Comparison of ENCODE assay signal across 8 mouse cellular contexts in genomic region chr10:110921890-110922289, GRCm38 (mm10). TPM values are rescaled to one million over a fixed set of nuclear protein-coding genes. Genes with fewer than 3 reads are reported as not detected.
DNase-seq lines count a peak whose midpoint lies in the region; ATAC-seq lines count a peak whose summit lies in the region.

No protein-coding gene starts in this region.

- peak overlapping the region; percentile 13; the same call in 1 of the 2 replicates for H3K9ac ChIP-seq in kidney, embryonic 16.5 days (replicated peaks; ENCODE audit: low read length)
- H3K9ac ChIP-seq in forebrain, embryonic 11.5 days (ENCODE audit: low read length) = no peak overlapping the region
- H3K9ac ChIP-seq in neural tube, embryonic 13.5 days = 0 out of 2 replicates have a peak overlapping the region, but pooled peaks have one; percentile 18

- peaks cover 51% of the 10 kb centered on the region for H3K4me1 ChIP-seq in kidney, embryonic 16.5 days (ENCODE audit: insufficient read depth, low read length)
- H3K4me1 ChIP-seq in forebrain, embryonic 11.5 days (replicated peaks; ENCODE audit: control insufficient read depth, insufficient read depth, low read length) = peaks cover 11% of the 10 kb centered on the region; the same call in 1 of the 2 replicates
- H3K4me1 ChIP-seq in limb, embryonic 10.5 days = peaks cover 41% of the 10 kb centered on the region
- peaks cover 63% of the 10 kb centered on the region for H3K4me1 ChIP-seq in neural tube, embryonic 13.5 days (replicated peaks)

- ATAC-seq in kidney, embryonic 16.5 days (ENCODE audit: low FRiP score, low TSS enrichment) = no peak
- no peak for ATAC-seq in forebrain, embryonic 11.5 days (replicated peaks; ENCODE audit: low FRiP score)
- ATAC-seq in neural tube, embryonic 13.5 days (ENCODE audit: low read depth) = no peak

- DNase-seq in kidney, postnatal 36 days = no peak
- DNase-seq in forebrain, embryonic 11.5 days (ENCODE audit: low spot score) = no peak
- DNase-seq in limb, embryonic 10.5 days (ENCODE audit: low spot score) = no peak
- DNase-seq in adrenal gland, postnatal 10 days = no peak
- DNase-seq in frontal cortex, adult 2 months (ENCODE audit: extremely low spot score in 1 of 2, low spot score in 1 of 2) = no peak
- DNase-seq in Muller cell, postnatal 12 days (ENCODE audit: inconsistent ontology term) = no peak

- H3K27ac ChIP-seq in kidney, embryonic 16.5 days (ENCODE audit: low read length) = no peak overlapping the region
- H3K27ac ChIP-seq in forebrain, embryonic 11.5 days (ENCODE audit: low read depth, low read length) = no peak overlapping the region
- no peak overlapping the region for H3K27ac ChIP-seq in limb, embryonic 10.5 days
- no peak overlapping the region for H3K27ac ChIP-seq in neural tube, embryonic 13.5 days (replicated peaks)

- H3K27me3 ChIP-seq in kidney, embryonic 16.5 days (ENCODE audit: insufficient read depth, low read length) = no peaks in the 10 kb centered on the region
- H3K27me3 ChIP-seq in forebrain, embryonic 11.5 days (ENCODE audit: control insufficient read depth, insufficient read depth, low read length) = no peaks in the 10 kb centered on the region
- no peaks in the 10 kb centered on the region for H3K27me3 ChIP-seq in limb, embryonic 10.5 days (ENCODE audit: low read depth, poor library complexity, severe bottlenecking)
- no peaks in the 10 kb centered on the region for H3K27me3 ChIP-seq in neural tube, embryonic 13.5 days

- H3K36me3 ChIP-seq in kidney, embryonic 16.5 days (ENCODE audit: insufficient read depth, low read length) = no peaks in the 10 kb centered on the region
- no peaks in the 10 kb centered on the region for H3K36me3 ChIP-seq in forebrain, embryonic 11.5 days (ENCODE audit: control insufficient read depth, insufficient read depth, low read length)
- peaks cover 7% of the 10 kb centered on the region for H3K36me3 ChIP-seq in limb, embryonic 10.5 days
- H3K36me3 ChIP-seq in neural tube, embryonic 13.5 days = no peaks in the 10 kb centered on the region

- H3K4me3 ChIP-seq in kidney, embryonic 16.5 days (ENCODE audit: low read length) = peak overlapping the region; percentile 62
- H3K4me3 ChIP-seq in forebrain, embryonic 11.5 days (ENCODE audit: low read depth, low read length) = no peak overlapping the region
- H3K4me3 ChIP-seq in limb, embryonic 10.5 days = peak overlapping the region; percentile 84
- peak overlapping the region; percentile 63 for H3K4me3 ChIP-seq in neural tube, embryonic 13.5 days

- peak overlapping the region; percentile 79 for H3K4me2 ChIP-seq in kidney, embryonic 16.5 days (replicated peaks; ENCODE audit: low read depth, low read length)
- peak overlapping the region; percentile 91; the same call in 1 of the 2 replicates for H3K4me2 ChIP-seq in forebrain, embryonic 11.5 days (ENCODE audit: low read depth, low read length, severe bottlenecking)
- H3K4me2 ChIP-seq in neural tube, embryonic 13.5 days = peak overlapping the region; percentile 79

- H3K9me3 ChIP-seq in kidney, embryonic 16.5 days (ENCODE audit: low read length) = peaks cover 3% of the 10 kb centered on the region; the same call in 1 of the 2 replicates
- no peaks in the 10 kb centered on the region for H3K9me3 ChIP-seq in forebrain, embryonic 11.5 days (ENCODE audit: control insufficient read depth, low read length)
- no peaks in the 10 kb centered on the region for H3K9me3 ChIP-seq in limb, embryonic 10.5 days (replicated peaks)
- no peaks in the 10 kb centered on the region for H3K9me3 ChIP-seq in neural tube, embryonic 13.5 days

- 58% methylated on average over 3 of the region's 3 CpGs for WGBS in kidney, embryonic 16.5 days
- 74% methylated on average over 3 of the region's 3 CpGs for WGBS in forebrain, embryonic 11.5 days
- 52% methylated on average over 3 of the region's 3 CpGs for WGBS in limb, embryonic 10.5 days
- 65% methylated on average over 3 of the region's 3 CpGs for WGBS in neural tube, embryonic 13.5 days

RNA-seq across cellular contexts. Expression of gene Csrp2, which starts 2.3 kb away (rescaled TPM):
- polyA plus RNA-seq in kidney, embryonic 16.5 days (2015; fragmentation: Nextera tagmentation; extraction: Ambion mirVana) = 210 and 244 TPM in 2 replicates
- polyA plus RNA-seq in forebrain, embryonic 11.5 days (2014; fragmentation: Nextera tagmentation; extraction: Ambion mirVana) = 169 and 173 TPM in 2 replicates
- polyA plus RNA-seq in limb, embryonic 10.5 days (2016; fragmentation: Nextera tagmentation; extraction: Ambion mirVana) = 179 and 195 TPM in 2 replicates
- 175 and 178 TPM in 2 replicates for polyA plus RNA-seq in neural tube, embryonic 13.5 days (2015; fragmentation: Nextera tagmentation; extraction: Ambion mirVana)
- 100 to 1,000 TPM; 245 to 263 TPM for total RNA-seq in adrenal gland, postnatal 10 days (2021)
- polyA plus RNA-seq in frontal cortex, adult 2 months (2012; rRNA removed) = 15.9 and 18.0 TPM in 2 replicates
